Mouse (Mus musculus) testis, adult 2 months (tissue): ENCODE results near the gene Soga1.

ENCODE experiments used
- CTCF ChIP-seq: fragments of 200-500 bp; IDR thresholded peaks from 2 replicates; pipeline ENCODE4 v1.5.1; 2012; ENCODE audit warnings: low read depth, mild to moderate bottlenecking, inconsistent platforms, low read length, moderate library complexity; ENCODE audit not compliant: control insufficient read depth, insufficient read depth, insufficient replicate concordance
- POLR2A ChIP-seq: fragments of 200-500 bp; IDR thresholded peaks from 2 replicates; pipeline ENCODE4 v1.6.1; 2012; ENCODE audit warnings: low read depth, mild to moderate bottlenecking, inconsistent platforms, low read length, moderate library complexity; ENCODE audit not compliant: control insufficient read depth

- TF ChIP-seq POLR2A, result no peak
- no peak for TF ChIP-seq CTCF
Measured at GRCm38 (mm10) chr2:157065879-157066226, 13.2 kb downstream of the Soga1 start.
